Mouse (Mus musculus) ovary, adult 10 weeks (tissue): ENCODE results near the gene Gphb5. TPM values are rescaled to one million over a fixed set of nuclear protein-coding genes. Genes with fewer than 3 reads are reported as not detected.

Experiments
- polyA plus RNA-seq: library from polyadenylated mRNA; stranded (reverse); fragments of 350-450 nt; fragmentation: Illumina TruSeq; extraction: RNeasy Lipid Tissue Mini Kit (QIAGEN cat#74804); gene quantifications from one replicate; pipeline ENCODE4 v1.2.3, GENCODE M21; 2014

Gphb5 gene
- not detected for polyA plus RNA-seq

GRCm38 (mm10) chr12:75416681-75417080 lies at the start of gene Gphb5:
Gene Gphb5, minus strand, starts transcription at chr12:75416781.

Other genes starting within 250 kb of the Gphb5 start
- not detected for gene Kcnh5, start 239.4 kb downstream of the Gphb5 start, polyA plus RNA-seq
- gene Rhoj, start 108.5 kb downstream of the Gphb5 start, polyA plus RNA-seq: 91.9 TPM
- 120 TPM for gene Ppp2r5e, start 179.5 kb upstream of the Gphb5 start, polyA plus RNA-seq